Mouse (Mus musculus) MEL (cell line): ENCODE data around the gene Maml3. TPM values are rescaled to one million over a fixed set of nuclear protein-coding genes. Genes with fewer than 3 reads are reported as not detected.

Source experiments
- DNase-seq: peaks from one replicate; pipeline ENCODE4 v3.0.0; 2011; ENCODE audit warnings: low read depth, low spot score
- H3K27ac ChIP-seq: 2 replicates; pipeline ENCODE4 v1.5.1; 2012; ENCODE audit warnings: low read depth, mild to moderate bottlenecking, control low read depth, low read length, moderate library complexity; ENCODE audit not compliant: control insufficient read depth
- H3K27me3 ChIP-seq, 2 experiments: fragments of 150-350 bp in 1 of 2; sonication (generic) in 1 of 2; 2 replicates each; pipeline ENCODE4 v1.6.1; 2012; ENCODE audit warnings: low read length in 2 of 2, mild to moderate bottlenecking in 2 of 2, improper control_type of control experiment in 1 of 2, moderate library complexity in 1 of 2; ENCODE audit not compliant: insufficient read depth in 2 of 2, control insufficient read depth in 1 of 2
- H3K36me3 ChIP-seq, 2 experiments: 2 replicates each; pipeline ENCODE4 v1.6.1; 2012 to 2014; ENCODE audit warnings: low read length in 2 of 2, improper control_type of control experiment in 1 of 2, inconsistent platforms in 1 of 2, mild to moderate bottlenecking in 1 of 2; ENCODE audit not compliant: insufficient read depth in 2 of 2, control insufficient read depth in 1 of 2
- H3K4me1 ChIP-seq, 2 experiments: fragments of 150-350 bp in 1 of 2; sonication (generic) in 1 of 2; 2 replicates each; pipeline ENCODE4 v1.6.1; 2012; ENCODE audit warnings: low read length in 2 of 2, improper control_type of control experiment in 1 of 2, mild to moderate bottlenecking in 1 of 2; ENCODE audit not compliant: insufficient read depth in 2 of 2, control insufficient read depth in 1 of 2
- H3K4me3 ChIP-seq, 2 experiments: fragments of 150-350 bp in 1 of 2; sonication (generic) in 1 of 2; 2 replicates each; pipeline ENCODE4 v1.5.1; 2012; ENCODE audit warnings: low read depth in 2 of 2, low read length in 2 of 2, mild to moderate bottlenecking in 2 of 2, moderate library complexity in 2 of 2, control low read depth in 1 of 2, improper control_type of control experiment in 1 of 2; ENCODE audit not compliant: control insufficient read depth in 1 of 2, insufficient read depth in 1 of 2
- H3K79me2 ChIP-seq: 2 replicates; pipeline ENCODE4 v1.6.1; 2012; ENCODE audit warnings: mild to moderate bottlenecking, low read length, moderate library complexity; ENCODE audit not compliant: control insufficient read depth, poor library complexity, insufficient read depth
- H3K9ac ChIP-seq: 2 replicates; pipeline ENCODE4 v1.6.1; 2012; ENCODE audit warnings: low read depth, mild to moderate bottlenecking, control low read depth, low read length, moderate library complexity; ENCODE audit not compliant: control insufficient read depth, poor library complexity, severe bottlenecking
- H3K9me3 ChIP-seq: fragments of 150-350 bp; sonication (generic); replicated peaks from 2 replicates; pipeline ENCODE4 v1.6.1; 2012; ENCODE audit warnings: mild to moderate bottlenecking, low read length, improper control_type of control experiment, moderate library complexity; ENCODE audit not compliant: insufficient read depth
- CHD1 ChIP-seq: IDR thresholded peaks from 2 replicates; pipeline ENCODE4 v1.6.1; 2012; ENCODE audit warnings: low read depth, mild to moderate bottlenecking, inconsistent platforms, low read length, improper control_type of control experiment
- CTCF ChIP-seq, 3 experiments: IDR thresholded peaks in 2 of 3; conservative IDR thresholded peaks in 1 of 3; 2 replicates each; pipeline ENCODE4 v1.5.1; 2011 to 2012; ENCODE audit warnings: low read length in 3 of 3, low read depth in 2 of 3, mild to moderate bottlenecking in 2 of 3, improper control_type of control experiment in 1 of 3, inconsistent platforms in 1 of 3, mixed read lengths in 1 of 3, moderate library complexity in 1 of 3; ENCODE audit not compliant: control insufficient read depth in 1 of 3, insufficient read depth in 1 of 3, poor library complexity in 1 of 3, severe bottlenecking in 1 of 3
- E2F4 ChIP-seq: IDR thresholded peaks from 2 replicates; pipeline ENCODE4 v1.6.1; 2011; ENCODE audit warnings: low read depth, low read length, improper control_type of control experiment, borderline replicate concordance
- ELF1 ChIP-seq: IDR thresholded peaks from 2 replicates; pipeline ENCODE4 v1.6.1; 2014; ENCODE audit warnings: low read depth, mild to moderate bottlenecking, inconsistent platforms, low read length, improper control_type of control experiment, moderate library complexity
- EP300 ChIP-seq, 2 experiments: IDR thresholded peaks; 2 replicates each; pipeline ENCODE4 v1.6.1; 2011; ENCODE audit warnings: improper control_type of control experiment in 2 of 2, low read length in 2 of 2, low read depth in 1 of 2, mild to moderate bottlenecking in 1 of 2
- ETS1 ChIP-seq: IDR thresholded peaks from 2 replicates; pipeline ENCODE4 v1.6.1; 2012; ENCODE audit warnings: low read depth, mild to moderate bottlenecking, inconsistent platforms, low read length, improper control_type of control experiment, moderate library complexity
- GATA1 ChIP-seq: IDR thresholded peaks from 2 replicates; pipeline ENCODE4 v1.6.1; 2011; ENCODE audit warnings: low read depth, low read length, improper control_type of control experiment
- JUND ChIP-seq: IDR thresholded peaks from 2 replicates; pipeline ENCODE4 v1.6.1; 2011; ENCODE audit warnings: low read depth, mild to moderate bottlenecking, improper control_type of control experiment, low read length
- MAX ChIP-seq: IDR thresholded peaks from 2 replicates; pipeline ENCODE4 v1.6.1; 2011; ENCODE audit warnings: low read length, improper control_type of control experiment
- MAZ ChIP-seq: IDR thresholded peaks from 2 replicates; pipeline ENCODE4 v1.6.1; 2012; ENCODE audit warnings: low read depth, mild to moderate bottlenecking, inconsistent platforms, low read length, improper control_type of control experiment
- MEF2A ChIP-seq: IDR thresholded peaks from 2 replicates; pipeline ENCODE4 v1.6.1; 2014; ENCODE audit warnings: low read depth, mild to moderate bottlenecking, inconsistent platforms, low read length, improper control_type of control experiment; ENCODE audit not compliant: poor library complexity, insufficient replicate concordance, severe bottlenecking; ENCODE audit errors: extremely low read depth
- MXI1 ChIP-seq: IDR thresholded peaks from 2 replicates; pipeline ENCODE4 v1.6.1; 2011; ENCODE audit warnings: mild to moderate bottlenecking, low read depth, low read length, improper control_type of control experiment
- MYB ChIP-seq: IDR thresholded peaks from 2 replicates; pipeline ENCODE4 v1.6.1; 2011; ENCODE audit warnings: mild to moderate bottlenecking, low read depth, low read length, improper control_type of control experiment
- MYC ChIP-seq: IDR thresholded peaks from 2 replicates; pipeline ENCODE4 v1.6.1; 2011; ENCODE audit warnings: low read depth, mild to moderate bottlenecking, low read length, improper control_type of control experiment, moderate library complexity
- NELFE ChIP-seq: IDR thresholded peaks from 2 replicates; pipeline ENCODE4 v1.6.1; 2011; ENCODE audit warnings: low read depth, low read length, improper control_type of control experiment
- NRF1 ChIP-seq: IDR thresholded peaks from 2 replicates; pipeline ENCODE4 v1.6.1; 2014; ENCODE audit warnings: low read depth, mild to moderate bottlenecking, inconsistent platforms, low read length, improper control_type of control experiment, moderate library complexity; ENCODE audit not compliant: poor library complexity, insufficient read depth, severe bottlenecking
- POLR2A ChIP-seq, 2 experiments: IDR thresholded peaks; 2 replicates each; pipeline ENCODE4 v1.6.1; 2011 to 2012; ENCODE audit warnings: low read length in 2 of 2, mild to moderate bottlenecking in 2 of 2, control low read depth in 1 of 2, improper control_type of control experiment in 1 of 2, low read depth in 1 of 2, moderate library complexity in 1 of 2; ENCODE audit not compliant: control insufficient read depth in 1 of 2, insufficient read depth in 1 of 2, poor library complexity in 1 of 2
- POLR2AphosphoS5 ChIP-seq: IDR thresholded peaks from 2 replicates; pipeline ENCODE4 v1.6.1; 2012; ENCODE audit warnings: low read depth, borderline replicate concordance, mild to moderate bottlenecking, inconsistent platforms, low read length, moderate library complexity, mixed read lengths
- TCF12 ChIP-seq: IDR thresholded peaks from 2 replicates; pipeline ENCODE4 v1.6.1; 2014; ENCODE audit warnings: low read depth, mild to moderate bottlenecking, inconsistent platforms, low read length, improper control_type of control experiment, moderate library complexity
- USF1 ChIP-seq: IDR thresholded peaks from 2 replicates; pipeline ENCODE4 v1.6.1; 2014; ENCODE audit warnings: low read depth, mild to moderate bottlenecking, inconsistent platforms, low read length, improper control_type of control experiment, moderate library complexity
- USF2 ChIP-seq, 2 experiments: IDR thresholded peaks; 2 replicates each; pipeline ENCODE4 v1.6.1; 2011 to 2012; ENCODE audit warnings: improper control_type of control experiment in 2 of 2, low read length in 2 of 2, borderline replicate concordance in 1 of 2, inconsistent platforms in 1 of 2, low read depth in 1 of 2, mild to moderate bottlenecking in 1 of 2; ENCODE audit not compliant: insufficient read depth in 1 of 2
- ZC3H11A ChIP-seq: IDR thresholded peaks from 2 replicates; pipeline ENCODE4 v1.6.1; 2012; ENCODE audit warnings: low read depth, mild to moderate bottlenecking, inconsistent platforms, low read length, improper control_type of control experiment
- ZKSCAN1 ChIP-seq: IDR thresholded peaks from 2 replicates; pipeline ENCODE4 v1.6.1; 2012; ENCODE audit warnings: low read depth, mild to moderate bottlenecking, inconsistent platforms, low read length, improper control_type of control experiment, moderate library complexity
- ZMIZ1 ChIP-seq: IDR thresholded peaks from 2 replicates; pipeline ENCODE4 v1.6.1; 2012; ENCODE audit warnings: low read depth, mild to moderate bottlenecking, inconsistent platforms, low read length, improper control_type of control experiment, moderate library complexity
- ZNF384 ChIP-seq: IDR thresholded peaks from 2 replicates; pipeline ENCODE4 v1.6.1; 2012; ENCODE audit warnings: low read depth, mild to moderate bottlenecking, inconsistent platforms, low read length, improper control_type of control experiment
- polyA plus RNA-seq, 2 experiments: library from polyadenylated mRNA; stranded (reverse) in 1 of 2; unstranded in 1 of 2; fragments of >175 nt in 1 of 2; fragments of >200 nt in 1 of 2; gene quantifications; 2 replicates each; pipeline versions ENCODE4 v1.2.1 to v1.2.4; 2012; ENCODE audit warnings: low replicate concordance in 2 of 2, low read depth in 1 of 2; ENCODE audit not compliant: insufficient read length in 2 of 2, insufficient read depth in 1 of 2, missing spikeins in 1 of 2
- total RNA-seq: library from RNA; depleted of rRNA; stranded (reverse); fragments of 300-350 nt; gene quantifications from 2 replicates; pipeline ENCODE4 v1.2.3, GENCODE M21; 2012

Maml3 gene
- total and polyA plus RNA-seq, 3 experiments = 2.0 to 4.1 TPM; not detected in 1

- H3K79me2 ChIP-seq = no peaks in the 10 kb centered on the region
- peaks cover 10 to 13% of the 10 kb centered on the region in 2 experiments for H3K4me1 ChIP-seq
- H3K9ac ChIP-seq = no peak overlapping the region
Observed at GRCm38 (mm10) chr3:51885487-51885886, 219.4 kb downstream of the Maml3 start.

GRCm38 (mm10) chr3:51881981-51882380 lies 222.9 kb downstream of the Maml3 start:
- DNase-seq = peak; percentile 43
- Histone ChIP-seq H3K9ac (no peak overlapping the region), H3K4me3 (no peak overlapping the region), H3K27me3 (no peaks in the 10 kb centered on the region), H3K79me2 (no peaks in the 10 kb centered on the region), H3K36me3 (peaks cover 0 to 7% of the 10 kb centered on the region in 2 experiments; a peak in 2 of 4 replicates), H3K9me3 (no peaks in the 10 kb centered on the region), H3K27ac (no peak overlapping the region), H3K4me1 (peaks cover 10 to 13% of the 10 kb centered on the region in 2 experiments)
- no peak for TF ChIP-seq EP300 (IDR thresholded peaks at IDR 0.05; ENCODE audit: low read depth in 1 of 2, low read length in 2 of 2)
- no peak for TF ChIP-seq ELF1

More at GRCm38 (mm10) chr3:51885487-51885886, 219.4 kb downstream of the Maml3 start:
- peaks cover 0 to 7% of the 10 kb centered on the region in 2 experiments; a peak in 2 of 4 replicates for H3K36me3 ChIP-seq
- no peak overlapping the region for H3K27ac ChIP-seq
- no peak overlapping the region for H3K4me3 ChIP-seq
- H3K27me3 ChIP-seq = no peaks in the 10 kb centered on the region
- TF ChIP-seq CHD1 (no peak), POLR2AphosphoS5 (no peak), MAZ (no peak), ZNF384 (no peak), GATA1 (no peak), NELFE (no peak), NRF1 (no peak), MYB (no peak), USF1 (no peak), MEF2A (no peak), E2F4 (no peak), ZC3H11A (no peak)
- no peak for DNase-seq
- H3K9me3 ChIP-seq = no peaks in the 10 kb centered on the region

DNA sequence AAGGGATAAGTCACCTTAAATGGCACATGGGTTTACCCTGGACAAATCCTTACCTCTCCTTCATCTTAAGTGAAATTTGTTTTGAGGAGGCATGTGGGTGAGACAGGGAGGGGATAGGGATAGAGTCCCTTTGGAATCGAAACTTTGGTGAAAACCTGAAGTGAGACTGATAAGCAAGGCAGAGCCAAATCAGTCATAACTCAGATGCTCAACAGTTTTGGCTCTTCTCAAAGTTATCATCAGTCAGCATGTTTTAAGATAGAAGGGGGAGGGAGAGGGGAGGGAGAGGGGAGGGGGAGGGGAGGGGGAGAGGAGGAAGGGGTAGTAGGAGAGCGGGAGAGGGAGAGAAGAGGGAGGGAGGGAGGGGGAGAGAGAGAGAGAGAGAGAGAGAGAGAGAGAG lies 223.5 kb downstream of the Maml3 start:
- Histone ChIP-seq H3K27me3 (no peaks in the 10 kb centered on the region), H3K79me2 (no peaks in the 10 kb centered on the region), H3K4me3 (no peak overlapping the region), H3K4me1 (peaks cover 10 to 13% of the 10 kb centered on the region in 2 experiments), H3K9ac (no peak overlapping the region), H3K36me3 (peaks cover 0 to 7% of the 10 kb centered on the region in 2 experiments; a peak in 2 of 4 replicates), H3K9me3 (no peaks in the 10 kb centered on the region), H3K27ac (no peak overlapping the region; the same call in 1 of the 2 replicates)
- DNase-seq = peak; percentile 31
- TF ChIP-seq MAX = no peak
- no peak for TF ChIP-seq USF2 (IDR thresholded peaks at IDR 0.05; ENCODE audit: borderline replicate concordance in 1 of 2, insufficient read depth in 1 of 2, low read depth in 1 of 2, low read length in 2 of 2)
- no peak for TF ChIP-seq POLR2A (IDR thresholded peaks at IDR 0.05; ENCODE audit: control insufficient read depth in 1 of 2, insufficient read depth in 1 of 2, low read depth in 1 of 2, low read length in 2 of 2, poor library complexity in 1 of 2)
- TF ChIP-seq NRF1 = no peak
- no peak for TF ChIP-seq NELFE
- TF ChIP-seq CTCF (IDR thresholded peaks at IDR 0.05 in 2 of 3, conservative IDR thresholded peaks at IDR 0.05 in 1 of 3; ENCODE audit: control insufficient read depth in 1 of 3, insufficient read depth in 1 of 3, low read depth in 2 of 3, low read length in 3 of 3, poor library complexity in 1 of 3, severe bottlenecking in 1 of 3) = no peak
- peak; percentile 79; the same call in 1 of the 2 replicates for TF ChIP-seq TCF12
- TF ChIP-seq ZNF384 = no peak
- TF ChIP-seq ZKSCAN1 = no peak
- TF ChIP-seq MYC = no peak
- peak; percentile 21; the same call in 1 of the 2 replicates for TF ChIP-seq MXI1
- TF ChIP-seq ZMIZ1 = no peak
- TF ChIP-seq ETS1 = peak; percentile 46; the same call in 1 of the 2 replicates
- no peak for TF ChIP-seq E2F4
- no peak for TF ChIP-seq JUND
